Mouse (Mus musculus): ENCODE measurements around the gene Cetn3.

Gene Cetn3

DNA sequence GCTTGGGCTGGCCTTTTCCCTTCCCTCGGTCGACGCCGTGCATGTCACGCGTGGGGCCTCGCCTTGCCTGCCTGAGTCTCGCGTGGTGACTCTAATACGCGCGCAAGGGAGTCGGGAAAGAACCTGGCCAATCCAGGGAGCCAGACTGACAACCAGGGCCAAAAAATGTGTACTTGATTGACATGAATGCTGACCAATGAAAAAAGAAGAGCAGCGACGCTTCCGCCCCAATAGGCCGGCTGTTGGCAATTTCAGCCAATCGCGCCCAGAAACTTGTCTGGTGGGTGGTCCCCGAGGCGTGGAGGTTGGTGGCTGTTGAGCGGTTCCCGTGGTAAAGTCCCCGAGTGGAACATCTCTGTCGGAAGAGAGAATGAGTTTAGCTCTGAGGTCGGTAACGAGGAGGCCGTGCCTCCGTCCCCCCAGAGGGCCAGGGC, at the start of gene Cetn3:
Cetn3 (plus strand) TSS at position 107 of the 434 bp plus-strand sequence.
- DNase-seq, result peak; percentile 93

DNA sequence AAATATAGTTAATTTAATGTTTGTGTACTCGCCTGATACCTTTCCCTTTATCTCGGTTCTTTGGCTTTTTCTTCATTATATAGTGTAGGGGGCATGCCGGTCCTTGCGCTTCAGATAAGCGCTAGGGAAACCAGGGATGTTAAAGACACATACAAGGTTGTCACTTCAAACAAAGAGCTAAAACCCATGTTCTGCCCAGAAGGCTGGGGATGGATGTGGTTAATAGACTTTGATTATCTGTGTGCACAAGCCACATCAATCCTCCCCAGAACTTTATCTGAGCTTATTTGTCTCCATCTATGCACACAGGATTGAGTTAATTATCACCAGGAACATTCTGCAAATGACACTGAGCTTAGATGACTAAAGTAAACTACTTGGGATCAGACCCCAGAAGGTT, 46.3 kb upstream of the Cetn3 start:
- no peak for DNase-seq

DNA sequence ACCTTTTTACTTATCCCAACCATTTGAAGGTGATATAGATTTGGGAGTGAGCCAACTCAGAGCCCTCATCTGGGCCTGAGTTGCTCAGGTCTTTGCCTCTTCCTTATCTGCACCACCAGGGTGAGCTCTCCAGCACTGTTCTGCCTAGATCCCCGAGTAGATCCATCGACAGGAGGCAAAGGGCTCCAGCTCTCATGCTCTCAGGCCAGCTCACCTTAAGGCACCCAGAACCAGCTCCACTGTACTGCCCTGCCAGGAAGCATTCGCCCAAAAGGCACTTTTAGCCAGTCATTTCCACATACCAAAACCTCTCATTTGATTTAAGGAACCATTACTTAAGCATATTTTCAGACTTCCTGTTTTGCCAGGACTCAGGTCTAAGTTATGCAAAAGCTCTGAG, 42.0 kb upstream of the Cetn3 start:
- no peak for DNase-seq

DNA sequence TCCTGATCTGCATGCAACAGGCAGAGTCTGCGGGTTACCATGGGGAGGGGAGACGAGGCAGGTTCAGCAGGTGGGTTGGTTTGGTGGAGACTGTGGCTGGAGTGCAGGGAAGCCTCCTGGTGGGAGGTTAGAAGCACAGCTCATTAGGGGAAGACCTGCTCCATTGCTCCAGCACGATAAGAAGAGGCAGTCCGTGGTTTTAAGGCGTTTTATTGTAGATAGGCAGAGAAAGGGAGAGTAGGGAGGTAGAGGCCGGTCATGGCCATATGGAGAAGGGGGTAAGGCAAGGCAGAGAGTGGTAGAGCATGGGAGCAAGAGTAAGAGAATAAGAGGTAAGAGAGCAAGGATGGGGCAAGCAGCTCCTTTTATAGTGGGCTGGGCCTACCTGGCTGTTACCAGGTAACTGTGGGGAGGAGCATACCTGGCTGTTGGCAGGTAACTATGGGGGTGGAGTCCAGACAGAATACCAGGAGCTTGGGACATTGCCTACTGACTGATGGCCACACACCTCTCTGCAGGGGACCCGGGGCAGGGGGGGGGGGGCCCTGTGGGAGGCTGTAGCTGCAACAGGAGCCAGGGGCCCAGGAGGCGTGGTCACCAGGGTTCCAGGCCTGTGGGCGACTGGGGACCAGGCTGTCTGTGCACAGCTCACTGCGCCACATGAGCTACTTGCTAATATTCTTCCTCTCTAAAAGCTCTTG, 39.3 kb upstream of the Cetn3 start:
- DNase-seq, result no peak

DNA sequence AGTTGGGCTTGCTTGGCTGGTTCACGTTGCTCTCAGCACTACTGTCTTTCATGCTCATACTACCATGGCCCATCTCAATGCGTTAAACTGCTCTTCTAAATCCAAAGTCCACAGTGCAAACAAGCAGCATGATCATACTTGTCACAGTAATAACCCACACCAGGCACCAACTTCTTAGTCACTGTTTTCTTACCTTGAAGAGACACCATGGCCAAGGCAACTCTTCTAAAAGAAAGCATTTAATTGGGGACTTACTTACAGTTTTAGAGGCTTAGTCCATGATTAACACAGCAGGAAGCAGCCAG, 38.8 kb upstream of the Cetn3 start:
- DNase-seq, result no peak

DNA sequence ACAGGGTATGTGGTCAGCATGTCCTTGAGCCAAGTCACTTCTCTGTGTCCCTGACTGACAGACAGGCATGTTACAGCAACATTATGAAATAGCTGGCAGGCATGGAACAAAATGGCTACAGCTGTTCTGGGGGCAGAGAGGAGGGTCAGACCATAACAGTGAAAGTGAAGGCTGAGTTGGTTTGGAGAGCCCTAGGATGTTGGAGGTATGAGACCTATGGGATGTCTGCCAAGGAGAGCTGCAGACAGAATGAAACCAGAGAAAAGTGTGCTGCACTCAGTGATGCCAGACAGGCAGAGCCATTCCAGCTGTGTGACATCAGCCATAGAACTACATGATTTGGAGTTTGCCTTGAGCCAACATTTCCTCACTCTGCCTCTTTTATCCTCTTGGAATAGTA, 28.0 kb upstream of the Cetn3 start:
- DNase-seq, result no peak

DNA sequence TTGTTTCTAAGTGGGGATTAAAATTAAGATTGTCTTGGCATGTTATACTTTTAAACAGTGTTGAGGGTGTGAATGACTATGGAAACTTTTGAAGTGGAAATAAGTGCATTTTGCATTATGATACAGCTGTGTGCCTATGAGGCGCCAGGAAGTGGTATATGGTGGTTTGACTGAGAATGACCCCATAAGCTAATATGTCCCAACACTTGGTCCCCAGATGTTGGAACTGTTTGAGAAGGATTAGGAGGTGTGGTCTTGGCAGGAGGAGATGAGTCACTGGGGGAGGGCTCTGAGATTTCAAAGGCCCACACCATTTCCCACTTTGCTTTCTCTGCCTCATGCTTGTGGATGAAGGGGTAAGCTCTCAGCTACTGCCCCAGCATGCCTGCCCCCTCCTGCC, 27.6 kb upstream of the Cetn3 start:
- DNase-seq, result no peak

DNA sequence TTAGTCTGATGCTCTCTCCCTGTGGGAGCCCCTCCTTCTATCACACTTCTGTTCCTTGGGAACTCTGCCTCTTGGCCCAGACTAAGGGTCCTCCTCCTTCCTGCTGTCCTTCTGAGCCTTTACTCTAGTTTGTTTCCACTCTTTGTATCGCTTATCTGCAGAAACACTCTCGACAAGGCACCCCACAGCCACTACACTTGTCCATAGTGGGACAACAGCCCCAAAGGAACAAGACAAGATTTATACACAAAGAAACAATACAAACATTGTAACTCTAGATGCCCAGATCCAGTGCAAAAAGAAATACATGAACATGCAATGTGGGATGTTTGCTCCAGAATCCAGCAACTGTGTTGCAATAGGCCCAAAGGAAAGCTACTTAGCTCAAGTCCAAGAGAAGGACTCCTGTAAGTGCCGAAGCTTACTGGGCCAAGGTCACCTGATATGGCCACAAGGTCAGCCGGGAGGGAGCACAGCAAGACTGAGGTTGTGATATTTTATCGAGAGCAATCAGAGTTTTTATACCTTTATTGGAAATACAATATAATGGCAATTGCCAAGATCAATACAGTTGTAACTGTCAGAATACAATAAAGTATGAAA, 25.7 kb upstream of the Cetn3 start:
- DNase-seq, result no peak

DNA sequence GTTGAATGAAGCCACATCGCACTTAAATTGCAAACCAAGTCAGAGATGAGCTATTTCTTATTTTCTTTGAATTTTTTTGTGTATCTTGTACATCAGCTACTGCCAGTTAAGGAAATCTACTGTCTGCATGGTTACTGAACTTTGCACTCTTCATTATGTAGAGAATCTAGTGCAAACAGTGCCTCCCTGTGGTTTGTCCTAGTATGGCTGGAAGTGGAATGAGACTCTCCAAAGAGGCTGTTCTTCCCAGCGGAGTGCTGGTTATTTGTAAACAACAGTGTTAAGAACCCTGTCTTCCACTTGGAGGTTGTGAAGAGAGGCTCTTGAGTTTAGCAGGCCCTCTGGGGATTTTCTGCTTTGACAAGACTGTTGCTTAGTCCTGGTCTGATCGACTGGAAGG, 22.5 kb upstream of the Cetn3 start:
- peak; percentile 54 for DNase-seq

DNA sequence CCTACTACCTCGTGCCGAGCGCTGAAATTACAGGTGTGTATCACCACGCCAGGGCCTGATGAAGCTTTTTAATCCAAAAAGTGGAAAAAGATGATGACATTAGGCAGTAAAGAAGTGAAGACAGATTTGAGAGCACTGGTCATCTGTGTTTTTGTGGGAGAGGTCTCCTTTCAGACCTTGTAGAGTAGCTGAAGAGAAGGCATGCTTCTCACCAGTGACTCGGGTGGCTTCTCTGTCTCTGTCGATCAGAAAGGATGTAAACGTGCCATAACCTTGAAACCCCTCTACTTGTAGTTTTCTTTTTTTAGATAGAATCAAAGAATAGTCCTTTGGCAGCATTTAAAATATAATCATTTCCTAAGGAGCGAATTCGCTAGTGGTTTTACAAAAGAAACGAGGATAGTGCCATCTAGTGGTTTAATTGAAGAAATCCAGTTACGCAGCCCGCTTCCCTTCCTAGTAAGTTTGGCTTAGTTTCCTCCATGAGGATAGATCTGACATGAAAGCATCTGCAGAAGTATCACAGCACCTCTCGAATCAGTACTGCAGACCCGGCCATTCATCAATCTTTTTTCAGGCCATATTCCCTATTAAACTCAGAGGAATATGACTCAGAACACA, 21.2 kb upstream of the Cetn3 start:
- DNase-seq, result peak; percentile 23

DNA sequence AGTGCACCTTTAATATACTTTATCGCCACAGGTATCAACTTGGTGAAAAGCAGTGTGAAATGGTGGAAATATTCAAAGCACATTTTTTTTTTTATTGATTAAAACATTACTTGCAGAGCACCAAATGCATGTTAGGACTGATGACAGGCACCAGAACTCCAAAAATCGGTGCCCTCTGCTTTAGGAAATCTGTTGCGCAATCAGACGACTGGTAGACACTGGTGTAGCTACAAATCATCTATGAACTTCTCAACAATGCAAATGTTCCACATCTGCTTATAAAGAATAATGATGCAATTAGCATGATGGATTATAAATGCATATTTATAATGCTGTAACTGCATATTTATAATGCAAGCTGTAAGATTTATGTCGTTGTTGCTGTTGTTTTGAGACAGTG, 18.7 kb upstream of the Cetn3 start:
- DNase-seq, result no peak

DNA sequence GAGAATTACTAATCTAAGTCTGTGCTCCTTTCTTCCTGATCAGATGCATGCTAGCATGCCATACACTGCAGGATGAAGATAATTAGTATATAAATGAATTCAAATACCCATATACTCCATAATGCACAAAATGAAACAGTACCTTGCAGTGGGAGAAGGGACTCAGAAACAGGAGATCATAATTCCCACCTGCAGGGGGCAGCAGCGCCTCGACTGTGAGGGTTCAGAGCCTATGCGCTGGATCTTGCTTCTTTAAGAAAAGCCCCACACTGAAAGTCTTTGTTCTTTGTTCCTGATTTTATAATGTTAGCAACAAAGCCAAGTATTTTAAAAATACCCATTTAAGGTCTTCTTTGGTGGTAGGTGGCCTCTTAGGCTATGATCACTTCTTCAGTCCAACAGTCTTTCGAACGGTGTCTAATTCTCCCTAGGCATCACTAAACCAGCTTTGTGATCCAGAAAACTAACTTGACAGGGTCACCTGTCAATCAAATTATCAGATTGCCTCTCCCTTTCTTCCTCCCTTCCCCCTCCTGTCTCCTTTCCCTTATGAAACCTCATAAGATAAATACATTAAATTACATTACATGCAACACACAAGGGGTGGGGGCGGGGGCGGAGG, 15.7 kb upstream of the Cetn3 start:
- DNase-seq, result peak; percentile 82

DNA sequence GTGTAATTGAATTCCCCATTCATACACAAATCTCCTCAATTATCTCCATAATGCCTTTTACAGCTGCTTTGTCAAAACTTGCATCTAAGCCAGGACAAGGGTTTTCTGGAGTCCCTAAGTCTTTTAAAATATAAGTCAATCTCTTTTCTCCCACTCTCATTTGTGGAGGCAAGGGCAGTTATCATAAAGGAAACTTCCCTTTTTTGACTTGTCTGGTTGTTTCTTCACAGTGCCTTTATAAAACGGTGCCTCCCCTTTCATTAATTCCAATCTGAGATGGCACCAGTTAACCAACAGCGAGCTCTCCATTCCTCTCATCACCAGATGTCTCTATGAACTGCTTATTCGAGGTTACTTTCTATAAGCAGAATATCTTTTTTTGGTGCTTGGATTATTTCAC, 6.7 kb upstream of the Cetn3 start:
- DNase-seq, result no peak

DNA sequence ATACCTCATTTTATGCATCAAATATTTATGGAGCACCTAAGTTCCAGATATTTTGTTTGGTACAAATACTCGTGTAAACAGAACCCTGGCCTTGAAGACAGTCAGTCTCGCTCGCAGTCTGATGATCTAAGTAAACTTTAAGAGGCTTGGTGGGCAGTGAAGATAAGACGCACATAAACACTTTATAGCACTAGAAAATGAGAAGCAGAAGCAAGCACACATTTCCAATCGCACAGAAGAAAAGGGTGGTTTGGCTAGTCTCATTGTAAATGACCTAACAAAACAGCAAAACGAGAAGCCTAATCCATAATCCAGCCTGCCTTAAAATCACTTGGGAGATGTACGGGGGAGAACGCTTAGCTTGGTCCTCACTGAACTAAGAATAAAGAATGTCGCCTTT, 402 bp upstream of the Cetn3 start:
- no peak for DNase-seq

DNA sequence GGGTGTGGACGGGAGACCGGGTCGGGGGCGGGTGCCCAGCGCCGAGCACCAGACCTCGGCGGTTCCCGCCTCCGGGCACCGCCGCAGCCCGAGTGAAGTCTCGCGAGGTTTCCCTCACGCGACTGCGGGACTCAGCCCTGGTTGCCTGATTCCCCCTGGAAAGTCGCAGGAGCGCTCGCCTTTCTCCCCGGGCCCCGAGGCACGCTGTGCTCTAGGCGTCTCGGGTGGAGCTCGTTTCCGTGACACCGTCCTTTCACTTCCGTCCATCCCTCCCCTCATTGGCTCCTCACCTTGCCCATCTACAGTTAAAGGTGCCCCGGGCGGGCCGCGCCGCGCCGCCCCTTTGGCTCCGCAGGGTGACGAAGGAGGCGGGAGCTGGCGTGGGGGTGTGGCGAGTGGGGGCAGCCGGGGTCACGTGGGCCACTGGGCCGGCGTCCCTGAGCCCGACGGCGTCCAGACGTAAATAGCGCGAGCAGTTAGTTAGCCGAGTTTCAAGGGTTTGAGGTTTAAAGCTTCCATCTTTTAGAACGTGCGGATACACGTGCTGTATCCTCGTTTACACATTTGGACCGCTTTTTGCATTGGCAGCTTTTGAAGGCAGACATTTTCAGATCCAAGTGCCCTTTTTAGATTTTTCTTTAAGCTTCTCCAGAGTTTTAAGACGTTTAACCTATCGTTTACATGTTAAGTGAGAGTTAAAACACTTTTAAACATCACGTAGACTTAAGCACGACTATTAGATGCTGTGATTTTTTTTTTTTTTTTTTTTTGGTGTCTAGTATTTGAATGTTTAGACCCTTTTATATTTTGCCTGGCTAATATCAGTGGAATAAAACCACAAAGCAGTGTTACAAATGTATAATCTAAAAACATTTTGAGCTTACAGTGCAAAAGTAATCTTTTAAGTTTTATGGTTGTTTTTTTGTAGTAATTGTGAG, 797 bp downstream of the Cetn3 start:
- peak; percentile 97 for DNase-seq

DNA sequence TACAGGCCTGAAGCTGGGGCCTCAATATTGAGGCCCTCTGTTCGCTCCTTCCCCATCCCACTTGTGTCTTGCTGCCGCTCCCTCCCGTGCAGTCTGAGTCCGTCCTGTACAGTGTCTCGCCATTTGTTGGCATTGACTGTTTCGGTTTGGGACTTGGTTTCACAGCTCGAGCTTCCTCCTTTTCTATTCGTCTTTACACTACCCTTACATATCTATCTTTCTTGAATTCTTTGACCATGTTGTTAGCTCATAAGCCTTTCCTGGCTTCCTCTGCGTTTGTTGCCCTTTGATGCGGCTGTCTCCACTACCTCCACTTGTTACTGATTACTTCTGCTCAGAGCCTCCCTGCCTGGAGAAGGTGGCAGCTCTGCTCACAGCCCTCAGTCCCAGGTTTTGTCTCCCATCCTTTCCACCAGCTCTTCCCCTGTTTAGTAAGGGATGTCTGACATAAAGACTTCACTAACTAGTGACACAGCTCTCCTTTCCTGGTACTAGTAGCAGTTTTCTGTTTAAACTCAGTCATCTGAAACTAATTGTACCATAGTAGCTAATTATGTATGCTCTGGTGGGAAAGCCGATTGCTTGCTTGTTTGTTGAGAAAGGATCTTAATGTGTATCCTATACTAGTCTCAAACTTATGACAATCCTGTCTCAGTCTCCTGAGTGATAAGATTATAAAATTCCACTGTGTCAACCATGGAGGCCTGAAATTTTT, 3.0 kb downstream of the Cetn3 start:
- peak; percentile 11 for DNase-seq

DNA sequence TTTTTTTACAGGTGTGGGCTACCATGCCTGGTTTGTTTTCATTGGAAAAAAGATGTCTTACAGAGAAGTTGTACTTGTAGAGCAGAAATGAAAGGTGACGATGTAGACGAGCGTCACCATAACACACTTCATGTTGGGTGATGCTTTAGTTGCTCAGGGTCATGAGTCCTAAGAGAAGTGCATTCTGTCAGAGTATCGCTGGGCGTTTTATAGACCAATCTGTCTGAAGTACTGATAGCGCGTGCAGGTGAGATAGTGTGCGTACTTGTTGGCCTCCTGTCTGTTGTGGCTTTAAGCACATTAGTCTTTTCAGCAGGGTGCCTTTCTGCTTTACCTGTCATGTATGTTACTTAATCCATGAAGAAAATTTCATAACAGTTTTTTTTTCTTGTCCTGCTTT, 7.3 kb downstream of the Cetn3 start:
- no peak for DNase-seq

DNA sequence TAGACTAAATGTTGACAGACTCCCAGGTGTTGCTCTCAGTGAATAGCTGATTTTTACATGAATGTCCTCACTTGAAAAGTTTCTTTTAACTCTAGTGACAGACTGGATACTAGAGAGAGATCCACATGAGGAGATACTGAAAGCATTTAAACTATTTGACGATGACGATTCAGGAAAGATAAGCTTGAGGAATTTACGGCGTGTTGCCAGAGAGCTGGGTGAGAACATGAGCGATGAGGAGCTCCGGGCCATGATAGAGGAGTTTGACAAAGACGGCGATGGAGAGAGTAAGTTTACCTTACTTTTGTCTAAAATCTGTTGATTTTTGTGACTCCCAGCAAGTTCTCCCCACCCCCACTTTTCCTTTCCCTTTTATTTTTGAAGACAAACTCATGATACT, 9.0 kb downstream of the Cetn3 start:
- DNase-seq, result no peak

DNA sequence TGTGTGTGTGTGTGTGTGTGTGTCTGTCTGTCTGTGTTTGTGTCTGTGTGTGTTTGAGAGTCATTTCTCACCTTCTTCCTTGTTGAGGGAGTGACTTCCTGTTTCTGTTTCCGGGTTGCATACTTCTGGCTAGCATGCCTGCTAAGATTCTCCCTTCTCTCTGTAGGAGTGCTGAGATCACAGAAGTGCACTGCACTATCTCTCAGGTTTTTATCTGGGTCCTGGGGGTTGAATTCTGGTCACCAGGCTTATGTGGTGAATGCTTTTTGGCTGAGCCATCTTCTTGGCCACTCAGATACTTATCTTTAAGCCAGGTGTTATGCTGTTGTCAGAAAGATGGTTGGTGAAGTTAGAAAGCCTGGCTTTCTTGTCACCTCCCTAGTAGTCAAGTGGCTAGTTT, 11.0 kb downstream of the Cetn3 start:
- no peak for DNase-seq

DNA sequence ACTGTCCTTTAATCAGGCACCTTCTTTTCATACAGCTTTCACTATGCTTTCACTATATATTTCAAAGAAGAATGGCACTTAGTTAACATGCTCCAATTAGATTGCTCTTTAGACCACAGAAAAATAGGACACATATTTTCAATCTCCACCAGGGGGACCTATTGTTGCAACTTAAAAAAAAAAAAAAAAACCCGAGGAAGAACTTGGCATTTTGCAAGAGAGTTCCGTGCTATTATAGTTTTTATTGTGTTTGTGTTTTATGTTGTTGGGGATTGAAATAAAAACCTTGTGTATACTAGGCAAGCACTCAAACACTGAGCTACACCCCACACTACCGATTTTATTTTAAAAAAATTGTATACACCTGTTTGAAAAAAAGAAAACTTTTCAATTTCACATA, 18.2 kb downstream of the Cetn3 start:
- no peak for DNase-seq

DNA sequence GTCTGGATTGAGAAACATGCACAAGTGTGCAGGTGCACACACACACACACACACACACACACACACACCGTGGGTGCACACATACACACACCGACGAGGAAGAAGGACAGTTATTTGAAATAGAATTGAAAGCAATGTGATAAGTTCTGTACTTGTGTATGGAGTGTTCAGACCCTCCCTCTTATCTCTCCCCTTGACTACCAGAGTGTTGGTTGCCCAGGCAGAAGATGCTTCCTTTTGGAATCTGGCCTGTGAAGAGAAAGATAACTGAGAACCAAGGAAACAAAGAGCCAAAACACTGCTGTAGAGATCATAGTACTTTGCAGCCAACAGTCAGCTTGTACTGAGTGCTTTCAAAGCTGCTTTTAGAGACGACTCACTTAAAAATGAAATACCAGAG, 20.8 kb downstream of the Cetn3 start:
- no peak for DNase-seq

DNA sequence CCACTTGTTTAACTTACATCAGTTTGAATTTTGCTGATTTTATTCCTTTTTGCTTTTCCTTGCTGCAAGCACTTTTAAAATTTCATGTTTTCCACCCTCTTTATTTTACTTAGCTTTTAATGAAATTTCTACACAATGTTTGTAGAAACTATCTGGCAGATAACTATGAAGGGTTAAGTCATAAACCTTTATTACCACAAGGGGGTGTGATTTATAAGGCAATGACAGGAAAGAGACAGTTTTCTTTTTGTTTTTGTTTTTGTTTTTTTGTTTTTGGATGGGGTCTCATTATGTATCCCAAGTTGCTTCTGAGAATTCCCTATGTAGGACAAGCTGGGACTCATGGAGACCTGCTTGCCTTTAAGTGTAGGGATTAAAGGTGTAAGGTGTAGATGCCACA, 39.9 kb downstream of the Cetn3 start:
- DNase-seq, result no peak
